Mouse (Mus musculus) erythroblast, embryonic 14.5 days (primary cell): Measurements from ENCODE around the gene Dars2.

Source experiments
- GATA1 ChIP-seq: IDR thresholded peaks from 2 replicates; pipeline ENCODE4 v1.6.1; 2012; ENCODE audit warnings: low read length, inconsistent platforms, mixed read lengths
- TAL1 ChIP-seq: IDR thresholded peaks from 3 replicates; pipeline ENCODE4 v1.6.1; 2012; ENCODE audit warnings: low read length, inconsistent platforms, mixed read lengths

DNA sequence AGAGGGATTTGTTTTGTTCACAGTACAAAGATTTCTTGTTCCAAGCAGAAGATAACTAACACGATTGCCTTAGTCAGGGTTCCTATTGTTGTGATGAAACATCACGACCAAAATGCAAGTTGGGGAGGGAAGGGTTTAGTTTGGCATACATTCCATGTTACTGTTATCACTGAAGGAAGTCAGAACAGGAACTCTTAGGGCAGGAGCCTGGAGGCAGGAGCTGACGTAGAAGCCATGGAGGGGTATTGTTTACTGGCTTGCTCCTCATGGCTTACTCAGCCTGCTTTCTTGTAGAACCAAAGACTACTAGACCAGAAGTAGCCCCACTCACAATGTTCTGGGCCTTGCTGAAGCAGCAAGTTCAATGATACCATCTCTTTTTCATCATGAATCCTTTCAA is 23.5 kb downstream of the Dars2 start:
- TF ChIP-seq GATA1 (no peak), TAL1 (no peak)
